Mouse (Mus musculus) neural tube, embryonic 14.5 days (tissue): ENCODE measurements around the gene Trib3. TPM values are rescaled to one million over a fixed set of nuclear protein-coding genes. Genes with fewer than 3 reads are reported as not detected.

Source experiments
- ATAC-seq: fragments of 200-750 bp; cut with Nextera tagmentation; 2 replicates; pipeline ENCODE4 v1.8.0; 2017; ENCODE audit warnings: low read depth, mild to moderate bottlenecking, moderate TSS enrichment, moderate library complexity
- H3K27ac ChIP-seq: fragments of 300-500 bp; sonication (generic); 2 replicates; pipeline ENCODE4 v1.5.1; 2014; ENCODE audit warnings: low read depth, mild to moderate bottlenecking, control low read depth, low read length, moderate library complexity, mixed read lengths
- H3K27me3 ChIP-seq: fragments of 300-500 bp; sonication (generic); 2 replicates; pipeline ENCODE4 v1.6.1; 2014; ENCODE audit warnings: low read length; ENCODE audit not compliant: control insufficient read depth, insufficient read depth
- H3K36me3 ChIP-seq: fragments of 300-500 bp; sonication (generic); 2 replicates; pipeline ENCODE4 v1.6.1; 2014; ENCODE audit warnings: low read length, mixed read lengths; ENCODE audit not compliant: control insufficient read depth, insufficient read depth
- H3K4me1 ChIP-seq: fragments of 300-500 bp; sonication (generic); 2 replicates; pipeline ENCODE4 v1.6.1; 2014; ENCODE audit warnings: low read length; ENCODE audit not compliant: control insufficient read depth, insufficient read depth
- H3K4me2 ChIP-seq: fragments of 300-500 bp; sonication (generic); 2 replicates; pipeline ENCODE4 v1.6.1; 2014; ENCODE audit warnings: mild to moderate bottlenecking, low read depth, low read length, control low read depth
- H3K4me3 ChIP-seq: fragments of 300-500 bp; sonication (generic); 2 replicates; pipeline ENCODE4 v1.5.1; 2014; ENCODE audit warnings: low read depth, low read length, control low read depth, mixed read lengths
- H3K9ac ChIP-seq: fragments of 300-500 bp; sonication (generic); replicated peaks from 2 replicates; pipeline ENCODE4 v1.6.1; 2014; ENCODE audit warnings: low read depth, mild to moderate bottlenecking, control low read depth, low read length, mixed read lengths
- H3K9me3 ChIP-seq: fragments of 300-500 bp; sonication (generic); 2 replicates; pipeline ENCODE4 v1.6.1; 2016; ENCODE audit warnings: low read length; ENCODE audit not compliant: control insufficient read depth
- WGBS: fragments of 180-500 bp; shearing (Covaris S2); extraction: QIAGEN DNeasy Blood & Tissue Kit; methylation state at CpG from one replicate; pipeline ENCODE4 v1.1.7; 2014; 5-methylcytosine and 5-hydroxymethylcytosine counted together
- polyA plus RNA-seq: library from polyadenylated mRNA; unstranded; fragments of >200 nt; fragmentation: Nextera tagmentation; extraction: Ambion mirVana; gene quantifications from 2 replicates; pipeline ENCODE4 v1.2.1, GENCODE M21; 2014

Trib3 gene
- polyA plus RNA-seq, 1 experiment from 2014 or later = 1.1 TPM

GRCm38 (mm10) chr2:152326157-152326556 is 17.7 kb downstream of the Trib3 start:
- Histone ChIP-seq H3K4me1 (peaks cover 7% of the 10 kb centered on the region; the same call in 1 of the 2 replicates), H3K4me2 (no peak overlapping the region), H3K9ac (no peak overlapping the region), H3K27me3 (no peaks in the 10 kb centered on the region), H3K36me3 (peaks cover 72% of the 10 kb centered on the region), H3K9me3 (no peaks in the 10 kb centered on the region), H3K4me3 (no peak overlapping the region), H3K27ac (no peak overlapping the region)
- ATAC-seq = no peak
- 94% methylated on average over 13 of the region's 13 CpGs for WGBS

- Histone ChIP-seq H3K27me3 (no peaks in the 10 kb centered on the region), H3K9me3 (no peaks in the 10 kb centered on the region), H3K4me1 (no peaks in the 10 kb centered on the region), H3K4me2 (no peak overlapping the region), H3K9ac (no peak overlapping the region), H3K27ac (no peak overlapping the region), H3K36me3 (peaks cover 72% of the 10 kb centered on the region), H3K4me3 (no peak overlapping the region)
- ATAC-seq = no peak
- WGBS = 90% methylated on average over 3 of the region's 3 CpGs
These were observed 19.0 kb downstream of the Trib3 start for GRCm38 (mm10) chr2:152324842-152325241.

- Histone ChIP-seq H3K36me3 (peaks cover 68% of the 10 kb centered on the region), H3K4me3 (no peak overlapping the region), H3K27me3 (no peaks in the 10 kb centered on the region), H3K4me2 (no peak overlapping the region), H3K4me1 (no peaks in the 10 kb centered on the region), H3K9me3 (no peaks in the 10 kb centered on the region), H3K9ac (no peak overlapping the region), H3K27ac (no peak overlapping the region)
- no peak for ATAC-seq
- WGBS = 96% methylated on average over 14 of the region's 14 CpGs
These were observed 19.9 kb downstream of the Trib3 start for GRCm38 (mm10) chr2:152323971-152324370.

- no peaks in the 10 kb centered on the region for H3K4me1 ChIP-seq
- H3K4me2 ChIP-seq = no peak overlapping the region
- H3K27me3 ChIP-seq = no peaks in the 10 kb centered on the region
- no peaks in the 10 kb centered on the region for H3K9me3 ChIP-seq
- peaks cover 67% of the 10 kb centered on the region for H3K36me3 ChIP-seq
- H3K9ac ChIP-seq = no peak overlapping the region
- 89% methylated on average over 6 of the region's 6 CpGs for WGBS
- no peak overlapping the region for H3K27ac ChIP-seq
- ATAC-seq = no peak
- H3K4me3 ChIP-seq = no peak overlapping the region
These were observed 21.6 kb downstream of the Trib3 start for GRCm38 (mm10) chr2:152322198-152322597.

GRCm38 (mm10) chr2:152321558-152321957 is 22.3 kb downstream of the Trib3 start:
- no peak overlapping the region for H3K27ac ChIP-seq
- no peaks in the 10 kb centered on the region for H3K4me1 ChIP-seq
- no peak overlapping the region for H3K9ac ChIP-seq
- no peak overlapping the region for H3K4me3 ChIP-seq
- peaks cover 63% of the 10 kb centered on the region for H3K36me3 ChIP-seq
- H3K9me3 ChIP-seq = no peaks in the 10 kb centered on the region
- WGBS = 88% methylated on average over 5 of the region's 5 CpGs
- H3K4me2 ChIP-seq = no peak overlapping the region
- 0 out of 2 replicates have a peak, but pooled peaks have one; percentile 33 for ATAC-seq
- no peaks in the 10 kb centered on the region for H3K27me3 ChIP-seq

- H3K4me3 ChIP-seq = no peak overlapping the region
- no peaks in the 10 kb centered on the region for H3K27me3 ChIP-seq
- WGBS = 84% methylated on average over 6 of the region's 6 CpGs
- no peak overlapping the region for H3K9ac ChIP-seq
- H3K36me3 ChIP-seq = peaks cover 58% of the 10 kb centered on the region
- no peak overlapping the region for H3K4me2 ChIP-seq
- no peaks in the 10 kb centered on the region for H3K9me3 ChIP-seq
- no peaks in the 10 kb centered on the region for H3K4me1 ChIP-seq
- H3K27ac ChIP-seq = no peak overlapping the region
- ATAC-seq = no peak
These were observed 26.8 kb downstream of the Trib3 start for GRCm38 (mm10) chr2:152317054-152317453.

- Histone ChIP-seq H3K4me2 (no peak overlapping the region), H3K4me3 (no peak overlapping the region), H3K27me3 (no peaks in the 10 kb centered on the region), H3K27ac (no peak overlapping the region), H3K9me3 (no peaks in the 10 kb centered on the region), H3K4me1 (no peaks in the 10 kb centered on the region), H3K36me3 (peaks cover 64% of the 10 kb centered on the region), H3K9ac (no peak overlapping the region)
- no peak for ATAC-seq
- WGBS = 92% methylated on average over 6 of the region's 6 CpGs
These were observed 29.9 kb downstream of the Trib3 start for GRCm38 (mm10) chr2:152313926-152314325.

- no peaks in the 10 kb centered on the region for H3K9me3 ChIP-seq
- no peaks in the 10 kb centered on the region for H3K4me1 ChIP-seq
- WGBS = 83% methylated on average over 7 of the region's 7 CpGs
- no peak overlapping the region for H3K4me2 ChIP-seq
- no peaks in the 10 kb centered on the region for H3K27me3 ChIP-seq
- H3K27ac ChIP-seq = no peak overlapping the region
- H3K36me3 ChIP-seq = peaks cover 67% of the 10 kb centered on the region
- ATAC-seq = no peak
- H3K4me3 ChIP-seq = no peak overlapping the region
- no peak overlapping the region for H3K9ac ChIP-seq
These were observed 30.8 kb downstream of the Trib3 start for GRCm38 (mm10) chr2:152312996-152313395.

- Histone ChIP-seq H3K4me1 (no peaks in the 10 kb centered on the region), H3K4me3 (no peak overlapping the region), H3K9ac (no peak overlapping the region), H3K36me3 (peaks cover 59% of the 10 kb centered on the region), H3K4me2 (no peak overlapping the region), H3K27ac (no peak overlapping the region), H3K9me3 (no peaks in the 10 kb centered on the region), H3K27me3 (no peaks in the 10 kb centered on the region)
- ATAC-seq = no peak
- WGBS = 91% methylated on average over 3 of the region's 3 CpGs
These were observed 36.6 kb downstream of the Trib3 start for GRCm38 (mm10) chr2:152307186-152307585.

GRCm38 (mm10) chr2:152305480-152305879 is 38.4 kb downstream of the Trib3 start:
- no peak overlapping the region for H3K9ac ChIP-seq
- no peaks in the 10 kb centered on the region for H3K4me1 ChIP-seq
- WGBS = 96% methylated on average over 6 of the region's 6 CpGs
- no peak overlapping the region for H3K4me2 ChIP-seq
- ATAC-seq = no peak
- no peaks in the 10 kb centered on the region for H3K9me3 ChIP-seq
- H3K27ac ChIP-seq = no peak overlapping the region
- peaks cover 49% of the 10 kb centered on the region for H3K36me3 ChIP-seq
- H3K27me3 ChIP-seq = no peaks in the 10 kb centered on the region
- H3K4me3 ChIP-seq = no peak overlapping the region
